Mouse (Mus musculus): ENCODE measurements around the gene Cnnm2. TPM values are rescaled to one million over a fixed set of nuclear protein-coding genes. Genes with fewer than 3 reads are reported as not detected.

The Cnnm2 gene
- total and polyA plus RNA-seq, 3 experiments = 4.0 to 10.7 TPM; not detected in 1

- Histone ChIP-seq H3K27ac (ENCODE audit: control insufficient read depth, low read depth, low read length) (peak overlapping the region; percentile 56), H3K4me3 (ENCODE audit: control insufficient read depth in 1 of 2, insufficient read depth in 1 of 2, low read depth in 2 of 2, low read length in 2 of 2) (no peak overlapping the region)
- TF ChIP-seq USF1 (IDR thresholded peaks at IDR 0.05; ENCODE audit: low read depth, low read length) (no peak), ETS1 (IDR thresholded peaks at IDR 0.05; ENCODE audit: low read depth, low read length) (peak; percentile 100), USF2 (IDR thresholded peaks at IDR 0.05; ENCODE audit: borderline replicate concordance in 1 of 2, insufficient read depth in 1 of 2, low read depth in 1 of 2, low read length in 2 of 2) (no peak), MYC (IDR thresholded peaks at IDR 0.05; ENCODE audit: low read depth, low read length) (no peak), TAL1 (IDR thresholded peaks at IDR 0.05; ENCODE audit: low read length) (peak; percentile 99), MAX (IDR thresholded peaks at IDR 0.05; ENCODE audit: low read length) (no peak), JUND (IDR thresholded peaks at IDR 0.05; ENCODE audit: low read depth, low read length) (no peak), POLR2AphosphoS5 (IDR thresholded peaks at IDR 0.05; ENCODE audit: borderline replicate concordance, low read depth, low read length) (no peak), TBP (IDR thresholded peaks at IDR 0.05; ENCODE audit: low read depth, low read length) (no peak), POLR2AphosphoS2 (IDR thresholded peaks at IDR 0.05; ENCODE audit: low read length) (no peak), GABPA (IDR thresholded peaks at IDR 0.05; ENCODE audit: low read depth, low read length) (no peak), MEF2A (IDR thresholded peaks at IDR 0.05; ENCODE audit: extremely low read depth, insufficient replicate concordance, low read depth, low read length, poor library complexity, severe bottlenecking) (peak; percentile 88), BHLHE40 (IDR thresholded peaks at IDR 0.05; ENCODE audit: borderline replicate concordance, low read depth, low read length) (peak; percentile 70; the same call in 1 of the 2 replicates), MAZ (IDR thresholded peaks at IDR 0.05; ENCODE audit: low read depth, low read length) (no peak), CHD1 (IDR thresholded peaks at IDR 0.05; ENCODE audit: low read depth, low read length) (no peak), TCF12 (IDR thresholded peaks at IDR 0.05; ENCODE audit: low read depth, low read length) (peak; percentile 99), MXI1 (IDR thresholded peaks at IDR 0.05; ENCODE audit: low read depth, low read length) (no peak; the same call in 1 of the 2 replicates), ZNF384 (IDR thresholded peaks at IDR 0.05; ENCODE audit: low read depth, low read length) (peak; percentile 70; the same call in 1 of the 2 replicates), POLR2A (IDR thresholded peaks at IDR 0.05; ENCODE audit: control insufficient read depth in 1 of 2, insufficient read depth in 1 of 2, low read depth in 1 of 2, low read length in 2 of 2, poor library complexity in 1 of 2) (no peak), CTCF (IDR thresholded peaks at IDR 0.05 in 2 of 3, conservative IDR thresholded peaks at IDR 0.05 in 1 of 3; ENCODE audit: control insufficient read depth in 1 of 3, insufficient read depth in 1 of 3, low read depth in 2 of 3, low read length in 3 of 3, poor library complexity in 1 of 3, severe bottlenecking in 1 of 3) (no peak), SMC3 (IDR thresholded peaks at IDR 0.05; ENCODE audit: low read depth, low read length) (no peak), CHD2 (IDR thresholded peaks at IDR 0.05; ENCODE audit: low read length) (no peak), UBTF (IDR thresholded peaks at IDR 0.05; ENCODE audit: borderline replicate concordance, insufficient read depth, low read depth, low read length) (no peak), RCOR1 (IDR thresholded peaks at IDR 0.05; ENCODE audit: low read depth, low read length) (peak; percentile 91), RAD21 (IDR thresholded peaks at IDR 0.05; ENCODE audit: low read depth, low read length) (no peak), NRF1 (IDR thresholded peaks at IDR 0.05; ENCODE audit: insufficient read depth, low read depth, low read length, poor library complexity, severe bottlenecking) (no peak), HCFC1 (IDR thresholded peaks at IDR 0.05; ENCODE audit: low read depth, low read length) (0 out of 2 replicates have a peak, but pooled peaks have one; percentile 29), GATA1 (IDR thresholded peaks at IDR 0.05; ENCODE audit: low read depth, low read length) (peak; percentile 100), ZMIZ1 (IDR thresholded peaks at IDR 0.05; ENCODE audit: low read depth, low read length) (no peak), MYB (IDR thresholded peaks at IDR 0.05; ENCODE audit: low read depth, low read length) (peak; percentile 53; the same call in 1 of the 2 replicates), KAT2A (conservative IDR thresholded peaks at IDR 0.05; ENCODE audit: low read depth, low read length) (no peak), MAFK (IDR thresholded peaks at IDR 0.05; ENCODE audit: borderline replicate concordance, low read depth, low read length) (0 out of 2 replicates have a peak, but pooled peaks have one; percentile 62), ELF1 (IDR thresholded peaks at IDR 0.05; ENCODE audit: low read depth, low read length) (no peak), E2F4 (IDR thresholded peaks at IDR 0.05; ENCODE audit: borderline replicate concordance, low read depth, low read length) (no peak), ZKSCAN1 (IDR thresholded peaks at IDR 0.05; ENCODE audit: low read depth, low read length) (no peak), SIN3A (IDR thresholded peaks at IDR 0.05; ENCODE audit: low read length) (peak; percentile 99), EP300 (IDR thresholded peaks at IDR 0.05; ENCODE audit: low read depth in 1 of 2, low read length in 2 of 2) (peak; percentile 96 to 98), ZC3H11A (IDR thresholded peaks at IDR 0.05; ENCODE audit: low read depth, low read length) (no peak)
Measured at GRCm38 (mm10) chr19:46905383-46905782, 144.0 kb downstream of the Cnnm2 start.

More at GRCm38 (mm10) chr19:46905383-46905782, 144.0 kb downstream of the Cnnm2 start:
- Histone ChIP-seq H3K79me2 (ENCODE audit: control insufficient read depth, insufficient read depth, low read length, poor library complexity) (peaks cover 8% of the 10 kb centered on the region), H3K27me3 (ENCODE audit: control insufficient read depth in 1 of 2, insufficient read depth in 2 of 2, low read length in 2 of 2) (no peaks in the 10 kb centered on the region), H3K9ac (ENCODE audit: control insufficient read depth, low read depth, low read length, poor library complexity, severe bottlenecking) (peak overlapping the region; percentile 8; the same call in 1 of the 2 replicates), H3K9me3 (replicated peaks; ENCODE audit: insufficient read depth, low read length) (no peaks in the 10 kb centered on the region), H3K4me1 (ENCODE audit: control insufficient read depth in 1 of 2, insufficient read depth in 2 of 2, low read length in 2 of 2) (peaks cover 27 to 46% of the 10 kb centered on the region in 2 experiments), H3K36me3 (ENCODE audit: control insufficient read depth in 1 of 2, insufficient read depth in 2 of 2, low read length in 2 of 2) (peaks cover 17 to 59% of the 10 kb centered on the region in 2 experiments)
- DNase-seq (ENCODE audit: low read depth, low spot score) = peak; percentile 87
